Mouse (Mus musculus) heart, embryonic 10.5 days (tissue): ENCODE measurements at regions not wholly inside any gene's neighbourhood (a gene's known extent, or its start where the extent isn't known, plus 50 kb on each side); places are given as distances from the start of the nearest gene placed in this dataset.

ENCODE experiments used
- DNase-seq: peaks from one replicate; pipeline ENCODE4 v3.0.0-alpha.2; 2017; ENCODE audit warnings: low spot score
- H3K27ac ChIP-seq: fragments of 300-500 bp; sonication (generic); 2 replicates; pipeline ENCODE4 v1.5.1; 2016; ENCODE audit warnings: mild to moderate bottlenecking
- H3K27me3 ChIP-seq: fragments of 300-500 bp; sonication (generic); 2 replicates; pipeline ENCODE4 v1.6.1; 2016; ENCODE audit warnings: mild to moderate bottlenecking; ENCODE audit not compliant: poor library complexity, insufficient read depth, severe bottlenecking
- H3K36me3 ChIP-seq: fragments of 300-500 bp; sonication (generic); 2 replicates; pipeline ENCODE4 v1.6.1; 2016; ENCODE audit warnings: mild to moderate bottlenecking, moderate library complexity
- H3K4me1 ChIP-seq: fragments of 300-500 bp; sonication (generic); 2 replicates; pipeline ENCODE4 v1.6.1; 2016; ENCODE audit warnings: mild to moderate bottlenecking
- H3K4me3 ChIP-seq: fragments of 300-500 bp; sonication (generic); 2 replicates; pipeline ENCODE4 v1.5.1; 2016; ENCODE audit warnings: mild to moderate bottlenecking, moderate library complexity
- H3K9me3 ChIP-seq: fragments of 300-500 bp; sonication (generic); 2 replicates; pipeline ENCODE4 v1.6.1; 2016; ENCODE audit warnings: mild to moderate bottlenecking, moderate library complexity
- WGBS: fragments of 180-500 bp; shearing (Covaris S2); methylation state at CpG from one replicate; pipeline ENCODE4 v1.1.7; 2016; 5-methylcytosine and 5-hydroxymethylcytosine counted together

DNA sequence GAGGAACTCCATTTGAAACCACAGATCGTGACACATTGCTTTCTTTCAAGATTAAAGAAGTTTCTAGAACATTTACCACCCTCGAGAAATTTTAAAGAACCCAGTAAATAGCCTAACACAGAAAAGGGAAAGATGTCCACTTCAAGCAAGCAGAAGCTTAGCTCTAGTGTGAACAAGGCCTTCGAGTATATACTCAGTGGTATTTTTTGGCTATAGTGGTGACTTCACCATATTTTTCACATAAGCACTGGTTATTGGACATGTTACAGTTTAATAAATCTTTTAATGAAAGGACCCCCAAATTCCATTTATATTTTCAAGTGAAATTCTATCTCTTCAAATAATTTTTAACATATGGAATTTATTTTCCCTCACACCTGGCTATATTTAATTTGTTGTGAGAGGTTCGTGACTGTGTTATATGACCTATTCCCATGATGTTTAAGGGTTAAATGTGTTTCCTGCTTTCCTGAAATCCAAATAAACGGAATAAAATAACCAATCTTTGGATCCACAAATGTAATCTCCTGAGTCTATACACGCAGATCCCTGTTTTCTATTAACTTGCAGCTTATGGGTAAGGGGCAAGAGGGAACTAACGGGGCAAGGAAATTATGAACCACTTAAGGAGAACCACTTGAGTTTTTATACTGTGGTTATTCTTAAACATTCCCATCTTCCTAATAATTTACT lies 60.6 kb upstream of the Tas2r134 start:
- Histone ChIP-seq H3K27ac (no peak overlapping the region), H3K36me3 (no peaks in the 10 kb centered on the region), H3K4me3 (no peak overlapping the region), H3K9me3 (no peaks in the 10 kb centered on the region), H3K27me3 (no peaks in the 10 kb centered on the region), H3K4me1 (no peaks in the 10 kb centered on the region)
- WGBS = 77% methylated on average over 7 of the region's 7 CpGs
- no peak for DNase-seq

DNA sequence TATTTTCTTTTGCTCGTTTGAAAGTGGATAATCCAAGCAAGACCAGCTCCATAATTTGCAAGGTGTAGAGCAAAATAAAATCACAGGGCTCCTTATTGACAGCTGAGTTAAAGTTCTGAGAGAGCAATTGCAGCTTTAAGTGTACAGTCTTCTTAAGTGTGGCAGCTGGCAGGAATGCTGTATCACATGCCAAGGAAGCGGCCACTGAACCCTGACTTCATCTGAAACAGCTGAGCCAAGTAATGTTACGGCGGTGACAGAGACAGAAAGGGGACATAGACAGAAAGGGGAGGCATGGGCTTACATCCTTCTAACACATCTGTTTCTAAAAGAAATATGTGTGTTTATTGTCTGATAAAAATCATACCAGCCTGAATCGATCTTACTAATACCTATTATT lies 63.4 kb upstream of the Tas2r134 start:
- 78% methylated on average over 5 of the region's 5 CpGs for WGBS

GRCm38 (mm10) chr2:51563240-51563639 lies 64.1 kb upstream of the Tas2r134 start:
- Histone ChIP-seq H3K27me3 (no peaks in the 10 kb centered on the region), H3K4me1 (no peaks in the 10 kb centered on the region), H3K27ac (no peak overlapping the region), H3K4me3 (no peak overlapping the region), H3K9me3 (no peaks in the 10 kb centered on the region), H3K36me3 (no peaks in the 10 kb centered on the region)
- no peak for DNase-seq
- WGBS = 87% methylated on average over 1 of the region's 1 CpGs

More for the DNA sequence above, 63.4 kb upstream of the Tas2r134 start:
- H3K27me3 ChIP-seq = no peaks in the 10 kb centered on the region
- H3K9me3 ChIP-seq = no peaks in the 10 kb centered on the region
- no peaks in the 10 kb centered on the region for H3K36me3 ChIP-seq
- no peak for DNase-seq
- H3K27ac ChIP-seq = no peak overlapping the region
- no peaks in the 10 kb centered on the region for H3K4me1 ChIP-seq
- H3K4me3 ChIP-seq = no peak overlapping the region

DNA sequence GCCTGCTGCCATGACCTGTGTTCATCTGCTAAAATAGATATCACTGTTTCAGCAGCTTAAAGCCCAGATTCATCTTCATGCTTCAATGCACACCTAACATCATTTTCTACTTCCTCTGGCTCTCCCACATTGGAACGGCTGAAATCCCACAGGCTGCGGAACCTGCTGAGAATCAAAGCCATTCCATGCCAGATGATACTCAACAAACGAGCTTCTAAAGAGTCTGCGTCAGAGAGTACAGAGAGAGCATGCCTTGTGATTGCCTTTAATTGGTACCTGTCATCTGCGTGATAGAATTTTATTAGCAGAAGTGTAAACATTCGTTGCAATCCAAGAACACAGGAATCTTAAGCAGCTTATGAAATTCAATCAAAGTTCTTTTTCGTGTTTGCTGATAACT lies 76.4 kb upstream of the Tas2r134 start:
- H3K27ac ChIP-seq = no peak overlapping the region
- 74% methylated on average over 7 of the region's 7 CpGs for WGBS
- H3K4me3 ChIP-seq = no peak overlapping the region
- no peaks in the 10 kb centered on the region for H3K27me3 ChIP-seq
- DNase-seq = no peak
- H3K9me3 ChIP-seq = no peaks in the 10 kb centered on the region
- H3K4me1 ChIP-seq = no peaks in the 10 kb centered on the region
- no peaks in the 10 kb centered on the region for H3K36me3 ChIP-seq

- no peak for DNase-seq
- Histone ChIP-seq H3K36me3 (no peaks in the 10 kb centered on the region), H3K4me1 (no peaks in the 10 kb centered on the region), H3K27me3 (no peaks in the 10 kb centered on the region), H3K27ac (no peak overlapping the region), H3K4me3 (no peak overlapping the region), H3K9me3 (no peaks in the 10 kb centered on the region)
- 79% methylated on average over 5 of the region's 5 CpGs for WGBS
Observed at GRCm38 (mm10) chr2:51549125-51549524, 78.2 kb upstream of the Tas2r134 start.

- Histone ChIP-seq H3K4me3 (no peak overlapping the region), H3K36me3 (no peaks in the 10 kb centered on the region), H3K27ac (no peak overlapping the region), H3K4me1 (no peaks in the 10 kb centered on the region), H3K27me3 (no peaks in the 10 kb centered on the region), H3K9me3 (no peaks in the 10 kb centered on the region)
- no peak for DNase-seq
- WGBS = 82% methylated on average over 3 of the region's 3 CpGs
Observed at GRCm38 (mm10) chr2:51546181-51546580, 81.1 kb upstream of the Tas2r134 start.

DNA sequence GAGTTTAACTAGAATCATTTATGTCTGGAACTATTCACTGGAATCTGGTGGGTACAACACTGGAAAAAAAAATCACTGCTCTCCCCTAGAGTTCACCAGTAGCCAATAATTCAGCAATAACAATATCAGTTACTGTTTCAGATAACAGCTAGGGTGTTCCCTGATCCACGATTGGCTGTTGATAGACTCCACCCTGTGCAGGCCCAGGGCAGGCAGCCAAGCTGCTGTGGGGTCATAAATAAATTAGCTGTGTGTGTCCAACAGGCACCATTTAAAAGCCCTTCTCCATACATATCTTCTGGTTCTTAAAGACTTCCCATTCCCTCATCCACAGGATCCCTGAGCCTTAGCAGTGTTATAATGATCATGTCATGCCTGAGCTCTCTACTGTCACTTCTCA lies 83.4 kb upstream of the Tas2r134 start:
- Histone ChIP-seq H3K27ac (no peak overlapping the region), H3K9me3 (no peaks in the 10 kb centered on the region), H3K36me3 (no peaks in the 10 kb centered on the region), H3K4me1 (no peaks in the 10 kb centered on the region), H3K4me3 (no peak overlapping the region), H3K27me3 (no peaks in the 10 kb centered on the region)
- 76% methylated on average over 1 of the region's 1 CpGs for WGBS
- no peak for DNase-seq

DNA sequence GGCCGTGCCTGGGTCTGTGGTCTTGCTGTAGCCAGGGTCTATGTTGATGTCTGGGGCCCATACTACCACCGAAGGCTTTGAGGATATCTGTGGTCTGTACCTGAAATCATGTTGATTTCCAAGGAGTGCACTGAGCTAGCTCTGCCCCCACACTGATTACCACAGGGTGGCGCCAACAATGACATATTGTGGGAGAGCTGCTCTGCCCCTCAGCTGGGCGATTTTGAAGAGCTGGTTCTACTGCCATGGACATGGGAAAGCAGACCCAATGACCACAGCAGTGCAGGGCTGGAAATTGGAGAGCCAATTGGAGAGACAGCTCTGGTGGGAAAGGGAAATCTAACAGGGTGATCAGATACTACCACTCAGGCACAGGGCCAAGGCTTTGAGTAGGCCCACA lies 85.0 kb upstream of the Tas2r134 start:
- no peak overlapping the region for H3K27ac ChIP-seq
- H3K27me3 ChIP-seq = no peaks in the 10 kb centered on the region
- WGBS = 74% methylated on average over 4 of the region's 4 CpGs
- H3K9me3 ChIP-seq = no peaks in the 10 kb centered on the region
- H3K36me3 ChIP-seq = no peaks in the 10 kb centered on the region
- no peak overlapping the region for H3K4me3 ChIP-seq
- H3K4me1 ChIP-seq = no peaks in the 10 kb centered on the region
- DNase-seq = no peak

GRCm38 (mm10) chr2:51532709-51533414 lies 94.4 kb upstream of the Tas2r134 start:
- peaks cover 9% of the 10 kb centered on the region for H3K4me1 ChIP-seq
- DNase-seq = no peak
- WGBS = 76% methylated on average over 11 of the region's 11 CpGs
- no peak overlapping the region for H3K4me3 ChIP-seq
- H3K27me3 ChIP-seq = no peaks in the 10 kb centered on the region
- H3K36me3 ChIP-seq = no peaks in the 10 kb centered on the region
- H3K27ac ChIP-seq = no peak overlapping the region
- H3K9me3 ChIP-seq = no peaks in the 10 kb centered on the region

DNA sequence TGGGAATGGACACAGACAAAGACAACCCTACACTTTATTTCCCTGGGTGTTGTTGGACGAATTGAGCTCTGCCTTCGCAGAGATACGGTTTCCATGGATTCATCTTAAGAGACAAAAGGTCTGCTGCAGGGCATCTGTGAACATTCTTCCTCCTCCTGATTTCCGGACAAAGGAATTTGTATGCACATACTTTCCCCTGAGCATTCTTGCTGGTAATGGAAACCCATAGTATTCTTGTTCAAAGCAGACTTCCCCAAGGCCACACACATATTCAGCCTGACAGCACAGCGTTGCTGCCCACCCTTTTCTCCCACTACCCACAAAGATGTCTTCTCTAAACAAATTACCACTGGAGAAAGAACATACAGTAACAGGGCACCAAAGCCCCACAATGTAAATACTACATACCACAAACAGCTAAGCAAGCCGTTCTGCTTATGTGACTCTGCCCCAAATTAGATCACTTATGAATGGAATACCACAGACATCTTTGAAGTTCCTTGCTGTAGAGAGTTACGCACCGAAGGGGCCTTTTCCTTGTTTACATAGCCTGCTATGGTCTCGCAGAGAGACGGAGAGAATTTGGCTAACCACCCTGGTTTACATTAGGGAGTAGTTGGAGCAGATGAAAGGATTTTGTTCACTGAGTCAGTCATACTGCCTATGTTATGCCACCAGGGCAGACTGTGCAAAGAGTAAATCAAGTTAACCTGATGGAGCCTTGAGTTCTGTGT lies 96.0 kb upstream of the Tas2r134 start:
- no peak overlapping the region for H3K4me3 ChIP-seq
- H3K36me3 ChIP-seq = no peaks in the 10 kb centered on the region
- WGBS = 62% methylated on average over 10 of the region's 10 CpGs
- DNase-seq = no peak
- no peak overlapping the region for H3K27ac ChIP-seq
- peaks cover 9% of the 10 kb centered on the region for H3K4me1 ChIP-seq
- no peaks in the 10 kb centered on the region for H3K9me3 ChIP-seq
- no peaks in the 10 kb centered on the region for H3K27me3 ChIP-seq

- H3K27me3 ChIP-seq = no peaks in the 10 kb centered on the region
- 87% methylated on average over 3 of the region's 3 CpGs for WGBS
- no peaks in the 10 kb centered on the region for H3K9me3 ChIP-seq
- H3K27ac ChIP-seq = no peak overlapping the region
- H3K36me3 ChIP-seq = no peaks in the 10 kb centered on the region
- no peaks in the 10 kb centered on the region for H3K4me1 ChIP-seq
- no peak for DNase-seq
- no peak overlapping the region for H3K4me3 ChIP-seq
Observed at GRCm38 (mm10) chr2:51522766-51523165, 104.5 kb upstream of the Tas2r134 start.

DNA sequence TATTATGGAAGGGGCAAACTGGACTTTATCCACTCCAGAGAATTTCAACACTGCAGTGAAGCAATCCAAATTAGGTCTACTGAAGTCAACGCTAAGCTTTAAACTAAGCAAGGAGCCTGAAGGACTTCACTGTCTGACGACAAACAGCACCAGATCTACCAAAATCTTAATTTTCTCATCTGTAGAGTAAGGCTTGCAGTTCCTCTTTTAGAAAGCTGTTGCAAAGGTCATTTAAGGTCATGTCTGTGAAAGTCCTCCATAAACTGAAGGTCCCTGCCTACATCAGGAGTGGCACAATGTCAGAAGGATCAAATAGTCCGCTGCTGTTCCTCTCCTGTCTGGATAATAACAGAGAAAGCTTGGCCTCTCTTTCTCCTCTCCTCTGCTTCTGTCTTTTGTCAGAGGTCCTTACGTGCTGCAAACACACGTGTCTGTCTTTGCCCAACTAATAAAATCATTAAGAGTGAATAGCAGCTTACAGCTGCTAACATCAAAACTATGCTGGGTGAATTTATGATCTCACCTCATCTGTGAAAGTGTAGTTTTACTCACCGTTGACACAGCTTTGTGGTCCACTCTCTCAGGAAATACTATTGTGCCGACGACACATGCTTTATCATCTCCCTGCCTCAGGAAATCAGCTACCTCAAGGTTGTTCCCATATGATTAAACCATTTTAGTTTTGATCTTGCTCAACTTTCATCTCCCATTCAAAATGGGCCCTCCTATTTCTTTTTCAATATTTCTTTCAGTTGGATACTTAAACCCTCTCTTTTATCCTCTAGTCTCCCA lies 117.9 kb upstream of the Tas2r134 start:
- DNase-seq = no peak
- H3K4me3 ChIP-seq = no peak overlapping the region
- WGBS = 67% methylated on average over 8 of the region's 8 CpGs
- H3K36me3 ChIP-seq = no peaks in the 10 kb centered on the region
- no peaks in the 10 kb centered on the region for H3K4me1 ChIP-seq
- H3K27me3 ChIP-seq = no peaks in the 10 kb centered on the region
- H3K9me3 ChIP-seq = no peaks in the 10 kb centered on the region
- H3K27ac ChIP-seq = no peak overlapping the region

GRCm38 (mm10) chr2:51497896-51498295 lies 129.4 kb upstream of the Tas2r134 start:
- Histone ChIP-seq H3K36me3 (no peaks in the 10 kb centered on the region), H3K4me1 (no peaks in the 10 kb centered on the region), H3K27me3 (no peaks in the 10 kb centered on the region), H3K27ac (no peak overlapping the region), H3K4me3 (no peak overlapping the region), H3K9me3 (no peaks in the 10 kb centered on the region)
- WGBS = 86% methylated on average over 2 of the region's 2 CpGs
- no peak for DNase-seq
